Mouse (Mus musculus) cerebellum, postnatal 25 days (tissue): Measurements from ENCODE around the gene Notum.
A peak's percentile ranks its signal among the peaks of the same experiment; 100 is the strongest.

ENCODE experiments used
- DNase-seq, 2 experiments: peaks; one replicate each; pipeline ENCODE4 v3.0.0; 2021; ENCODE audit warnings: mixed read lengths in 2 of 2

Gene Notum

DNA sequence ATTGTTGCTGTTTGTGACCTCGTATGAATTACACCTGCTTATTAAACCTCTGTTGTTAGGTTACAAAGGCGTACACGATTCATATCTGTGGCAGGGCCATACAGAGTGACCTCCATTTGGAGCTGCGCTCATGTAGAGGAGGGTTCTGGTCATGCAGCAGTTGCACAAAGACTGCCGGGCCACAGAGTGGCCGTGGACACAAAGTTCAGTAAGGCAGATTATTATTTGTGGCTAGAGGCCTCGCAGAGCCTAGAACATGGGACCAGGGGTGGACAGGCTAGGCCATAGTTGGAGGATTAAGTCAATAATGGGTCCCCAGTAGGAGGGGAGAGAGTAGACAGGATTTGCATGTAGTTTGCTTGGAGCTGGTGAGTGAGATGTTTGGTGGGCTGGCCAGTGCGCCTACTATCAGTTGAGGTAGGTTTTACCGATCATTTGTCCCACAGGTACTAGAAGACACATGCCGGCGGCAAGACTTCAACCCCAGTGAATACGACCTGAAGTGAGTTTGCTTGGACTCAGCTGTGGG, 12.7 kb upstream of the Notum start:
- no peak for DNase-seq

DNA sequence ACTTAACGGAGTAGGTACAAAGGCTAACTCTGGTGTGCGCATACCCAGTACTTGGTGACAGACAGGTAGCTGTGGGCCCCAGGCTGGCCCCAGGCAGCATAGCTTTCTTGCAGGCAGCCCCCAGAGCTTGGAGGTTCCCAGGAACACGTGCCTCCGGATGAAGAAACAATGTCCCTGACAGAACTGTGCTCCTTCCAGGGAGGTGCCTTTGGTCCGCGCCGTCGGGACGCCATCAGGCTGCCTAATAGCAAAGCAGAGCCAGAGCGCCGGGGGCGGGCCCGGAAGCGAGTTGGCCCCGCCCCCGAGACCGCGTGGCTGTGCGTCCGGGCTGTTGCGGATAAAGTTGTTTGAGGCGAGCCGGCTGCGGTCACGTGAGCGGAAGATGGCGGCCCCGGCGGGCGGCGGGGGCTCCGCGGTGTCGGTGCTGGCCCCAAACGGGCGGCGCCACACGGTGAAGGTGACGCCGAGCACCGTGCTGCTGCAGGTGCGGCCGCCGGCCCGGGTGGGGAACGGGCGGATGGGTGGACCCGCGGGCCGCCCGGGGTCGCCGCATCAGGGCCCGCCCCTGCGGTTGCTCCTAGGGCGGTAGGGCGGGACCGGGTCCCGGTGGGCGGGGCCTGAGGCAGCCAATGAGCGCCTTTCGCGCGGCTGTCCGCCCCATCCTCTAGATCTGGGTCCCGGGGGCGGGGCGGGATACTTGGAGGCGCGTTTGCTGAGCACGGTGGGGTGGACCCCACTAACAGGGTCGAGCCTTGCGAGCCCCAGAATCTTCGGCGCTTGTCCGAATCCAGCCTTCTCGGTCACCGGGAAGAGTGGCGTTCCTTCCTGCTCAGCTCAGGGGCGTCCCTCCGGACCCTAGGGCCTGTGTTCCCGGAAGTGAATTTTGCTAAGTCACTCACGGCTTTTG, 12.0 kb upstream of the Notum start, which contains the start of gene Aspscr1:
Gene Aspscr1 (plus strand): TSS at position 287 of the 907 bp plus-strand sequence.
- DNase-seq = peak; percentile 94 to 97

DNA sequence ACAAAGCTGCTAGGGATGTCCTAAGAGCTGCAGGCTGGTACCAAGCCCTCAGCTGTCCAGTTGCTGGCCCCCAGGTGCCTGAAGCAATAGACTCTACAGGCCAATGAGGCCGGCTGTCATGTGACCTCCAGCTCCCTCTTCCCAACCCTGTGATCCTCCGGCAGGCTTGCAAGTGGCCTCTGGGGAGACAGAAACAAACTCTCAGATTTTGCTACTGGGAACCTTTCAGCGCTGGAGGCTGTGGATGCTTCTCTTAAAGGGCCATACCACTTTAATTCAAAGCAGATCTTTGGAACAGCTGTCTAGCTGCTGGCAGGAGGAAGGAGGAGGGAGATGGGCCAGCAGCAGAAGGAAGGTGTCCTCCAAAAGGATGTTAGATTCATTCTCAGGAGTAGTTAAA, 5.6 kb upstream of the Notum start:
- DNase-seq = no peak

DNA sequence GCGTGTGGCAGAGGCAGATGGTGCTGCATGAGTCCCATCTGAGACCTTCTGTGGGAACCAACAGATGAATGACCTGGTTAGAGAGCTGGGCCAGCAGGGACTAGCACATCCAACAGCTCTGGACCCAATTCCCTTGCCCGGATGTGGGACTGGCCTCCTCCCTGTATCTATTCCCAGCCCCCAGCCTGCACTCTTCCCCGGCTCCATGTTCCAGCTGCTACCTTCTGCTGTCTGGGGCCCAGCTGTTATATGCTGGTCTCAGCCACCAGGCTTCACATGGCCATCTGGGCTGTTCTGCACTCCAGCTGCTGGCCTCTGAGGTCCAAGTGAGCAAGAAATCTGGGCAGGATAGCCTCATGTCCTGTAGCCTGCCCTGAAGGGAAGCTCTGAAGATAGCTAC, 4.4 kb upstream of the Notum start:
- no peak for DNase-seq

DNA sequence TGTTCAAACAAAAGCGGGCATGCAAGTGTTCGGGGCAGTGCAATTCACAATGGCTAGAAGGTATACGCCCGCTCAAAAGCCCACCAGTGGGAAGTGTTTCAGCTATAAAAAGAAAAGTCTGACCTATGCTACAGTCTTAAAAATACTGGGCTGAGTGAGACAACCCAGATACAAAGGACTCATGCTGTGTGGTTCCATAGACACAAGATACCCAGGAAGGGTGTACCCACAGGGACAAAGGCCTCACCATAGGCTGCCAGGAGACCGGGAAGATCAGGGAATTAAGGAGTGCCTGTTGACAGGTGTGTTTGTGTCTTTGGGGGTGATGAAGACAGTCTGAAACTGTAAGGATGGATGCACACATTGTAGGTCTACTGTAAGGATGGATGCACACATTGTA, 2.7 kb upstream of the Notum start:
- no peak for DNase-seq

DNA sequence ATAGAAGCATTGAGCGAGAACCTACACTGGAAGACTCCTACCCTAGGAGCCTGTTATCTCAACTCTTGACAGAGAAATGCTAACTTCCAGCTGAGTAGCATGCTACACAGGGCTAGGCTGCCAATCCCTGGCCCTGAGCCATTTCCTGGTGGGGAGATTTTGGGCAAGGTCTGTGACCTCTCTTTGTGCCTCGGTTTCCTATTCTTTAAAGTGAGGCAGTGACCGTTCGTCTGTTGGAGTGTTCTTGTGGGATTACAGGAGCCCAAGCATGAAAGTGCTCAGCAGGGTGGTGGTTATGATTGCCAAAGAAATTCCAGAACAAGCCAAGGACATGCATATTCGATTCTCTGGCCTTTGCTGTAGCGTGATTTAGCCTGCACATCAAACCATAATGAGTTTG, 1.8 kb upstream of the Notum start:
- peak in 1 of 2 experiments; percentile 25 for DNase-seq

DNA sequence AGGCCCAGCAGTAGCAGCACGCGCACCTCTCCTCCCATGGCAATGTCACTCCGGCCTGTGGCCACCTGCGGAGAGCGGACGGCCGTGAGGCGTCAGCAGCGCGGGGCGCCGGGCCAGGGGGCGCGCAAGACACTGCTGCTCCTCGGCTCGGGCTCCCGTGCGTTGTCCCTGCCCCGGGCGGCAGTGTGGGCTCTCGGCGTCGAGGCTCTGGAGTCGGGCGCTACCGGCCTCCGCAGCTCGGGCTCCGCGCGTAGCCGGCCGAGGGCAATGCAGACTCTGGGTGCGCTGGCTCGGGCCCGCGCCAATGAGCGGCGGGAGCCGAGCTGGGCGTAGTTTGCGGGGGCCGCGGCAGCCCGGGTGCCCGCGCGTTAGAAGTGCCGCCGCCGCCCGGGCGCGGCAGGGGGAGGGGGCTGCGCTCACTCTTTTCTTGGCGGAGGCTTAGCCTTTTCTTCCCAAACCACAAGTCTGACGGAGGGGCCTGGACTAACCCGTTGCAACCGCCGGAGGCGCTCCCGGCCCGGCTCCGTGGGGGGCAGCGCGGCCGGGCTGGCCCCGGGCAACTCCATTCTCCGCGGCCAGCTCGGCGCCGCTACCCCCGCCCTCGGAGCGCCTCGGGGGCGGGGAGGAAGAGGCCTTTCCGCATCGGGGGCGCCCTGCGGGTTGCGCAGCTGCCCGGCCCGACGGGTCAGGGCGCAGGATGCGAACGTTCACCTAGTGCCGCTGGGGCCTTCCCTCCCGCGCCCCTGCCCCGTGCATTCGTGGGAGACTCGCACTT, 487 bp downstream of the Notum start:
- DNase-seq = peak in 1 of 2 experiments; percentile 35

DNA sequence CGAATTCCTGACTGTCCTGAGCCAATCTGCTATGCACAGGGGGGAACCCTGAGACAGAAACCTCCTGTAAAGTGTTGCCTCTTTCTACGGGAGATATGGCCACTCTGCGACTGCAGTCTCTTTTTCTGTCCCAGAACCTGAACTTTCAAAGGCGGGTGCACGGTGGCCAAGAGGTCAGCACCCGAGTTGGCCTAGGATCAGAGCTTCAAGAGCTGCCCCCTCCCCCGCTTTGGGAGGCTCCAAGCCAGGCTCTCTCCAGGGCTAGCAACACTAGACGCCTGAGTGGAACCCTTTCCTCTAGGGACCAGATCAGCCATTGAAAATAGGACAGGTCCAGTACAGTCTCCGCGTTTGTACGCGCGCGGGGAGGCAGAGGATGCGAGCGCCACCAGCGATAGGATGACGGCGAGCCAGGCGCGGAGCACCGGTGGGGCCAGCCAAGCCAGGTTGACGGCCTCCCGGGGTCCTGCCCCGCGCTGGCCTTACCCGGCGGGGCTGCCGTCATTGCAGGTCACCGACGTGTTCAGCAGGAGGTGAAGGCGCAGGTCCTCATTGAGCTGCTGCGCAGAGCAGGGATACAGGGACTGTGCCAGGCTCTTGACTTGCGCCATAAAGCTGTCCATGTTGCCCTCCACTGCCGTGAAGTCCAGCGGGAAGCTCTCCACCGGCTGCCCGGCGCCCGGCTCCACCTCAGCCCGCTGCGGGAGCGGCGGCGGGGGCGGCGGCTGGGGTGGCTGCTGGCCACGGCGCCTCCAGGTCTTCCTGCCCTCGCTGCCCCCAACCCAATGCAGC, 1.3 kb downstream of the Notum start:
- DNase-seq = no peak

DNA sequence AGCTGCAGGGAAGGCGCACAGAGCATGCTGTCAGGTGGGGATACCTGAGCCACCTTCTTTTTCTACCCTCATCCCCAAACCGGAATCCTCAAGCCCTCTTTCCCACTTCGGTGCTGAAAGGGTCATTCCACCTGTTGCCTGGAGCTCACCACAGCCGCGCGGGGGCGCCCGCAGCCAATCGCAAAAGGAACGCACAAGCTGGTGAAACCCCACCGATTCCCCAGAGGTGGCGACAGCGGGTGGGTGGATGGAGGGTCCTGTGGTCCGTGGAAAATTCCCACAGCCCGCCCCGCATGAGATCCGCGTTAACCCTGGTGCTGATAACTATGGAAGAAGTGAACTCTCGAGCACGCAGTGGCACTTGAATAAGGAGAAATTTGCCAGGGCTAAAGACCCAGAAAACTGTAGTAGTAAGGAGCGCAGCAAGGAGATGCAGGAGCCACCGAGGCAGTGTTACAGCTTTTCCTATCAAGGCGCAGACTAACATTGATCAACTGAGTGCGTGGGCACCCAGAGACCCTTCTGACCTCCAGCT, 2.0 kb downstream of the Notum start:
- peak; percentile 69 to 81 for DNase-seq

DNA sequence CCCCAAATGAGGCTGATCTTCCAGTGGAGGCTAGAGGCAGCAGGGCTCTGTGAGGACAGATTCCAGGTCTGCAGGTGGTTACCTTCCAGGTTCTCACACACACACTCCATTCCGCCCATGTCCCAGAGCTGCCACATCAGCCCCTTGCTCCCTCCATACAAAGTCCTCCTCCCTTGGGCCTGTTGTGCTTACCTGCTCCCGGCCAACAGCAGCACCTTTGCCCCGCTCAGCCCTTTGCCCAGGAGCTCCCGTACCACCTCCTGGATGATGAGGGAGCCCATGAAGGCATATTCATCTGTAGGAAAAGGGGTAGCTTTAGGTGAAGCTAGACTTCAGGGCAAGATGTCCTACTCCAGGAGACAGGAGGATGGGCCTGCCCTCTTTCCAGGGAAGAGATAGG, 3.7 kb downstream of the Notum start:
- DNase-seq = no peak

DNA sequence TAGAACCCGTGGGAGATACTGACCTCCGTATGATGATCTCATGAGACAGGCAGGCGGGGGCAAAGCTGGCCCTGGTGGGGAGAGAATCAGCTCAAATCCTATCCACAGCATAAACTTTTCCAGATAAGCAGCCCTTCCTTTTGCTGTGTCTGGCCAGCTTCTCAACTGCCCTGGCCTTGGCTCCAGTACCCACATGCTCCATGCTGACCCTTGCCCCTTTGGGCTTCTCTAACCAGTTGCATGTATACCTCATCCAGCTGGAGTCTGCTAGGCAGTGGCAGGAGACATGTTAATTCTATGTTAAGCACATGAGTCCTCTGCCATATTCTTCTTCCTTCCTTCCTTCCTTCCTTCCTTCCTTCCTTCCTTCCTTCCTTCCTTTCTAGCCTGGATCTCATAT, 6.2 kb downstream of the Notum start:
- no peak for DNase-seq

DNA sequence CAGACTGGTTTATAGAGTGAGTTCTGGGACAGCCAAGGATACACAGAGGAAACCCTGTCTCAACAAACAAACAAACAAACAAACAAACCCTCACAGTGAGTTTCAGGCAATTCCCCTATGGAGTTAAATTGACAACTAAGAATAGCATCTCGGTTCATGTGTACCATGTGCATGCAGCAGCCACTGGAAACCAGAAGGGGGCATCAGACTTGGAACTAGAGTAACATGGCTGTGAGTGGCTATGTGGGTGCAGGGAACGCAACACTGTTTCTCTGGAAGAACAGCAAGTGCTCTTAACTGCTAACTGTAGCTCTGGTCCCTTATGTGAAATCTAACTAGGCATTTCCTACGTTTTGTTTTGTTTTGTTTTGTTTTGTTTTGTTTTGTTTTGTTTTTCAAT, 9.1 kb downstream of the Notum start:
- DNase-seq = no peak

DNA sequence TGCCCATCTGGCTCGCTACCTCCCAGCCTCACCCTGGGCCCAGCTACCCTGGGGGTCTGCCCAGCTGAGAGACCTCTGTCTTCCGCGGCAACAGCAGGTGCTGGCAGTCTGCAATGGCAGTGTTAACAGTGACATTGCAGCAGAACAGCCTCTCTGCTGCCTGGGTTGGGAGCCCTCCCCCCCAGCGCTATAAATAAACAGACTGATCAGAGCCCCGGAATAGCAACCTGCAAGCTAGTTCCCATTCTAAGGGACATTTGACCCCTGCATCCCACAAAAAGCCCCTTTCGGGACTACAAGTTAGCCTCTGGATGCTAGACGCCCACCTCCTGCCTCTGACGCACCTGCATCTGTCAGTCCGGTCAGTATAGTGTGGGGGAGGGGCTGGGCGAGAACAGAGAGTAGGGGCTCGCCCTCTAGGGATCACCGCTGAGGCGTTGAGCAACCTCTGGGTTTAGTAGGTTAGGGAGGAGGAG, 12.9 kb downstream of the Notum start, which contains the start of gene Myadml2:
Gene Myadml2 (minus strand): TSS at position 158 of the 476 bp plus-strand sequence.
- DNase-seq = peak; percentile 62 to 71

DNA sequence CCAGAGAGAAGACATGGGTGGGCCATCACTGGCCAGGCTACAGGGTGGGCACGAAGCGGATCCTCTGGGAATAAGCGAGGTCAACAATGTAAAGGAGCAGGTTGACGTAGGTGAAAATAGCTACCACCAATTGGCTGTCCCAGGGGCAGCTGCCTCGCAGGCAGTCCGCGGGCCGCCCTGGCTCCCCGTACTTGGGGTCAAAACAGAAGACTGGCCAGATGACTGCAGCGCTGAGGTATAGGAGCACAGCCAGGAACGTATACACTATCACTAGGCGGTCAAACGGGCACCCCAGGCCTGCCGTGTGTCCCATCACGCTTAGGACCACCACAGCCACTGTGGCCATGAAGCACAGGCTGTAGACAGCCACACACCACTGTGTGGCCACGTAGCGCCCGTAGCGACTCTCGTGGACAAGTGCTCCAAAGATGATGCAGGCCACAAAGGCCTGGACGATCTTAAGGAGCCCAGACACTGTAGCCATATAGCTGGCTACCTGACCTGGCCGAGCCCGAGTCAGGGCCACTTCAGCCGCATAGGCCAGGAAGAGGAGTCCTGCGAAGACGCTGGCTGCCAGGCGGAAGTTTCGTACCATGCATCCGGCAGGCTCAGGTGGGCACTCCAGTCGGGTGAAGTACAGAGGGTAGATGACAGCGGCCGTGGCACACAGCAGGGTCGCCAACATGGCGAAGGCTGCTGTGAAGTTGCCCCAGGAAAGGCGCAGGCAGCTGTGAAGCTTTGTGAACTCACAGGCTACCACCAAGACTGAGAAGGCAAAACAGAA, 13.7 kb downstream of the Notum start:
- peak in 1 of 2 experiments; percentile 34 for DNase-seq

DNA sequence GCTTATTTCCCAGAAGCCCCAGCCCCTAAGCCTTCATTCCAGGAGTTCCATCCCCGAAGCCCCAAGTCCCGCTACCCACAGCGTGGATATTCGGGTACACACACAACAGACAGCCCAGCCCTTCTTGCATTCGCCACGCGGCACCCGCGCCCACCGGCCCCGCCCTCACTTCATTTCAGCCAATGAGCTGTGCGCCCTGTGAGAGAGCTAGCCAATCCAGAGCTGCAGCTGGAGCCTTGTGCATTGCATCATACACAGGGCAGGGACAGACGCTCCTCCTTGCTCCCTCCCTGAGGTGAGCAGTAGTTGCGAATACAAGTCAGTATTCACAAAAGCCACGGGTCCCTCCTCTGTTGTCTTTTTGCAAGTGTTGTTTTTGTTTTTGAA, 17.4 kb downstream of the Notum start, which contains the start of gene Pycr1:
Gene Pycr1 (minus strand): TSS at position 169 of the 387 bp plus-strand sequence.
- DNase-seq = peak; percentile 94 to 96

DNA sequence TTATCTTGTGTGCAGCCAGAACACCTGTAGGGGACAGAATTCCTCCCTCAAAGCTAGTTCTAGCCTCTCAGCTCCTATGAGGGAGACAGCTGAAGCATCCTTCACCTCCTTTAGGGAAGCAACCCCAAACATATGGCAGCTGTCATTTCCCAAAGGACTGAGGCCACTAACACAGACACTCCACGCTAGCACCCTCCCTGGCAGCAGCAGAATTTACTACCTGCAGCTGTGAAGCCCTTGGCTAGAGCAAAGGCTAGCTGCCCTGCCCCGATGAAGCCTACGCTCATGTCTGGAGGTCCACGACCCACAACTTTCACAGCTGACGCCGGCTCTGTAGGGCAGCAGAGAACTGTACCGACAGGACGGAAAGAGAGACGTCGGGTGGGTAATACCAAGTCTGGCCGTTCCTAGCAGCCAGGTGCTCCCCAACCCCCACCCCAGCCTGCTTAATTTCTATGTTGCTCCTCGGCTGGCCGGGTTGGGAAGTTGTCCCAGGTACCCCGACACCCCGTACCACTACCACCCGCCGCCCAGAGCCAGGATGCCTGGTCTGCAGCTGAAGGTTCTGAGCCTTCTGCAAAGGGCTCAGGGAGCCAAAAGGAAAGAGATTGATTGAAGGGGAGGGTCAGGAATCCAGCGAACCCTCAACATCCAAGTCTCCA, 17.9 kb downstream of the Notum start:
- peak in 1 of 2 experiments; percentile 42 for DNase-seq

DNA sequence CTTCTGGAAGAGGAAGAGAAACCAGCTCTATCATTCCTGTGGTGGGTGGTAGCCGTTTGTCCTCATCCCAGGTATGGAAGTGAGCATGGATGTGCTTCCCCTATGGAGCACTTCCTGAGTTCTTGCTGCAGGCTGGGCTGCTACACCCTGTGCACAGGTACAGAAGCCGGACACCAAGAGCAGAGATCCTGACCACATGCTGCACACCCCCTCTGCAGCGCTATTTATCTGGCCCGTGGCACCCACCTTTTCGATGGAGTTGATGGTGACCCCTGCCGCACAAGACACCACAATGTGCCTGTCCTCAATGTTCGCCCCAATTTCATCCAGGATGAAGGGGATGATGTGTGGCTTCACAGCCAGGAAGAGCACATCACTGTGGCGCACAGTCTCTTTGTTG, 19.1 kb downstream of the Notum start:
- no peak for DNase-seq

DNA sequence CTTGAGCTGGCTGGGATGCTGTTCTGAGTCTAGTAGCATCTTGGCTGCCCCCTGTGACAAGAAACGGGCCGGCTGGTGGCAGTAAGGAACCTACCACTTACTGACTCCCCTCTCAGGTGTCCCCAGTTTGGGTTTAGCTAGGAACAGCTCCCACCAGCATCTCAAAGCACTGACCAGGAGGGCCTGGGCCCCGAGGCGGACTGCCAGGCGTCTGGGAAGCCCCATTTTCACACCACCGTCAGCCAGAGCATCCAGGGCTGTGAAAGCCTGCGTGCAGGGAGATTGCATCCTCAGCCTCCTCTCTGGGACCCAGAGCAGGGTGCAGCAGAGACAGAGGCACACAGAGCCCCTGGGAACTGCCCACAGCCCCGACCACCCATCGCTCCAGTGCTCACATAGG, 19.7 kb downstream of the Notum start:
- no peak for DNase-seq

DNA sequence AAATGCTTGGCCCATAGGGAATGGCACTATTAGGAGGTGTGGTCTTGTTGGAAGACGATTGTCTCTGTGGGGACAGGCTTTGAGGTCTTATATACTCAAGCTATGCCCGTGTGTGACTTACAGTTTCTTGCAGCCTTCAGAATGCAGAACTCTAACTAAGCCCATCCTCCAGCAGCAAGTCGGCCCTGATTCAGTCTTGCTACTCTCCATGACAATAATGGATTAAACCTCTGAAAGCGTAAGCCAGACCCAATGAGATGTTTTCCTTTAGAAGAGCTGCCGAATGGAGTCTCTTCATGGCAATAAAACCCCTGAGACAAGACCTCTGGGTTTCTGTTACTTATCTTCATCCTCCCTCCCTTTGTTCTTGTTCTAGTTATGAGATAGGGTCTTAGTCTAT, 26.2 kb downstream of the Notum start:
- DNase-seq = no peak

DNA sequence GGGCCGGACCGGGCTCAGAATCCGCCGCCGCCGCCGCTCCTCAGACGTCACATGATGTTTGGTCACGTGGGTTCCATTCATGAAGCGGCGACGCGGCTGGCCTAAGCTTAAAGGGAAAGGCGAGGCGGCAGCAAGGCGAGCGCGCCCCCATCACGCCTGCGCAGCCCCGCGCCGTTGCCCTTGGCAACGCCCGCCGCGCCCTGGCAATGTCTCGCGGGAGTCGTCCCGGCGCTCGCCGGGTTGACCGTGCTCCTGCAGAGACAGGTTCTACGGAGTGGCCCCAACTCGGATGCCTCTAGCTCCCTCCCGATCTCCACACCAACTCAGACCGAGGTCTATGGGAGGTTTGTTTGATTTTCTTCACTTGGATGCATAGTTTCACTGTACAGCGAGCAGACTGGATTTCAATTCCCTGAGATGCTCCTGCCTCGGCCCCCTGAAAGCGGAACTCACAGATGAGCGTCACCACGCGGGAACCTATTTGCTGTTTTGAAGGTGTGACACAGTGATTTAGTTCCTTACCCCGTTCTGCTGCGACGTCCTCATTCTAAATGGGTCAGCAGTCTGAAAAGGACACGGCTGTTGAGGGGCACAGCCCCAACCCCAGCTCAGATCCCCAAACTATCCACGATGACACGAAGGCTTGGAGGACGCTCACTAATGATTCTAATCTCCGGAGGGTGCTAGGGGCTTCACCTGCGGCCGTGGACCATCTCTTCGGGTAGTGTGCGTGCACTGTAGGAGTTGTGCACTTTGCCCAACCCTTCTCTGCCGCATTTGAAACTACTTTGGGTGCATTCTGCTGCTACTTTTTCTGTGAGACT, 27.2 kb downstream of the Notum start, which contains the start of gene Mafg:
Gene Mafg (minus strand): TSS at position 81 of the 824 bp plus-strand sequence.
- peak; percentile 92 to 96 for DNase-seq
